In genomic region chrX:159769005-159769404, GRCm38 (mm10) we compare ENCODE assay signal across 22 mouse cellular contexts.
DNase-seq lines count a peak whose midpoint lies in the region; ATAC-seq and TF ChIP-seq lines count a peak whose summit lies in the region.
"Had no signal": no experiment of that assay in that cellular context is flagged by ENCODE, and none has a peak within 500 bp of the region (broad histone marks: within the 10 kb centered on the region; RNA-seq: fewer than 3 reads in every experiment).

No protein-coding gene starts in this region.

- H3K4me3 ChIP-seq in forebrain, embryonic 12.5 days (replicated peaks), result no peak overlapping the region
- H3K4me3 ChIP-seq: embryonic facial prominence, embryonic 13.5 days; forebrain, embryonic 13.5 days; heart, adult 2 months; heart, embryonic 15.5 days; hindbrain, embryonic 13.5 days had no signal

- peak; percentile 11 for DNase-seq in thymus, postnatal 0 days (ENCODE audit: low spot score)
- no peak for DNase-seq in thymus, postnatal 14 days
- DNase-seq in brain, embryonic 14.5 days (ENCODE audit: low read depth), result peak; percentile 9
- DNase-seq in splenic B cell, adult 2 months (ENCODE audit: low read depth, low spot score), result peak; percentile 42
- no peak for DNase-seq in cerebellum, adult 9-10 months
- no peak for DNase-seq in yolk sac, embryonic 10.5 days (ENCODE audit: low spot score)
- DNase-seq: adrenal gland, postnatal 14 days; cerebellum, adult 2 months; cerebellum, postnatal 14 days; forebrain, postnatal 0 days; gastrocnemius, postnatal 14 days; heart, adult 2 months; heart, postnatal 14 days had no signal

- peaks cover 5% of the 10 kb centered on the region; the same call in 1 of the 2 replicates for H3K4me1 ChIP-seq in forebrain, embryonic 12.5 days
- H3K4me1 ChIP-seq: embryonic facial prominence, embryonic 13.5 days; forebrain, embryonic 13.5 days; heart, embryonic 15.5 days; hindbrain, embryonic 13.5 days had no signal

- TF ChIP-seq CTCF in brain, embryonic 14.5 days (IDR thresholded peaks at IDR 0.05; ENCODE audit: borderline replicate concordance, extremely low read depth, insufficient read depth, insufficient read length), result no peak

- no peak overlapping the region for H3K4me2 ChIP-seq in forebrain, embryonic 12.5 days
- H3K4me2 ChIP-seq: embryonic facial prominence, embryonic 13.5 days; forebrain, embryonic 13.5 days; heart, embryonic 11.5 days; heart, embryonic 15.5 days; hindbrain, embryonic 13.5 days had no signal

- TF ChIP-seq POLR2A in brain, embryonic 14.5 days (IDR thresholded peaks at IDR 0.05; ENCODE audit: borderline replicate concordance, extremely low read depth, insufficient read depth, insufficient read length, poor library complexity, severe bottlenecking), result no peak

- peak; percentile 53 for ATAC-seq in CD4-positive, CD25-positive, alpha-beta regulatory T cell, adult 4 months
- ATAC-seq in forebrain, embryonic 12.5 days (ENCODE audit: low FRiP score), result no peak
- ATAC-seq: forebrain, embryonic 13.5 days; forebrain, postnatal 0 days; hindbrain, postnatal 0 days had no signal

- no peaks in the 10 kb centered on the region for H3K27me3 ChIP-seq in splenic B cell, adult 2 months (ENCODE audit: control insufficient read depth, insufficient read depth, low read length, poor library complexity, severe bottlenecking)
- H3K27me3 ChIP-seq in forebrain, embryonic 12.5 days, result peaks cover 54% of the 10 kb centered on the region
- H3K27me3 ChIP-seq: heart, embryonic 15.5 days had no signal

- H3K36me3 ChIP-seq in splenic B cell, adult 2 months (ENCODE audit: control insufficient read depth, insufficient read depth, low read length, poor library complexity, severe bottlenecking), result no peaks in the 10 kb centered on the region
- H3K36me3 ChIP-seq in forebrain, embryonic 12.5 days (replicated peaks), result no peaks in the 10 kb centered on the region
- H3K36me3 ChIP-seq: embryonic facial prominence, embryonic 13.5 days; heart, embryonic 15.5 days; hindbrain, embryonic 13.5 days had no signal

- no peak overlapping the region for H3K27ac ChIP-seq in forebrain, embryonic 12.5 days
- H3K27ac ChIP-seq: embryonic facial prominence, embryonic 13.5 days; forebrain, embryonic 13.5 days; heart, adult 2 months; heart, embryonic 15.5 days; hindbrain, embryonic 13.5 days; hindbrain, postnatal 0 days had no signal

- WGBS in forebrain, embryonic 12.5 days, result 36% methylated on average over 2 of the region's 2 CpGs

- no peaks in the 10 kb centered on the region for H3K9me3 ChIP-seq in forebrain, embryonic 12.5 days
- H3K9me3 ChIP-seq: embryonic facial prominence, embryonic 13.5 days; forebrain, embryonic 13.5 days; G1E; heart, embryonic 15.5 days; hindbrain, embryonic 13.5 days had no signal

- H3K9ac ChIP-seq in forebrain, embryonic 12.5 days, result no peak overlapping the region
- H3K9ac ChIP-seq: embryonic facial prominence, embryonic 13.5 days; forebrain, embryonic 13.5 days; forebrain, postnatal 0 days; heart, embryonic 15.5 days; hindbrain, embryonic 13.5 days had no signal

Comparison
In these comparisons a context has a peak if more than half of its experiments do, and no peak if none do; other contexts are left out.
1. DNase-seq: peak in thymus, postnatal 0 days (single experiment), brain, embryonic 14.5 days (single experiment) and splenic B cell, adult 2 months (single experiment); none in thymus, postnatal 14 days (single experiment), cerebellum, adult 9-10 months (single experiment) and yolk sac, embryonic 10.5 days (single experiment).